Mouse (Mus musculus) hindbrain, embryonic 11.5 days (tissue): ENCODE measurements around the gene Zmym1. TPM values are rescaled to one million over a fixed set of nuclear protein-coding genes. Genes with fewer than 3 reads are reported as not detected.

Experiments used
- ATAC-seq: fragments of 200-750 bp; cut with Nextera tagmentation; 2 replicates; pipeline ENCODE4 v1.8.0; 2017; ENCODE audit warnings: mild to moderate bottlenecking, moderate TSS enrichment, moderate library complexity; ENCODE audit not compliant: low FRiP score
- DNase-seq: peaks from one replicate; pipeline ENCODE4 v3.0.0-alpha.2; 2015; ENCODE audit warnings: low spot score
- H3K27ac ChIP-seq: fragments of 300-500 bp; sonication (generic); 2 replicates; pipeline ENCODE4 v1.5.1; 2014; ENCODE audit warnings: mild to moderate bottlenecking, low read depth, low read length
- H3K27me3 ChIP-seq: fragments of 300-500 bp; sonication (generic); 2 replicates; pipeline ENCODE4 v1.6.1; 2014; ENCODE audit warnings: mild to moderate bottlenecking, low read length, moderate library complexity, mixed read lengths; ENCODE audit not compliant: control insufficient read depth, insufficient read depth
- H3K36me3 ChIP-seq: fragments of 300-500 bp; sonication (generic); 2 replicates; pipeline ENCODE4 v1.6.1; 2014; ENCODE audit warnings: mild to moderate bottlenecking, low read length, moderate library complexity, mixed read lengths; ENCODE audit not compliant: control insufficient read depth, insufficient read depth
- H3K4me1 ChIP-seq: fragments of 300-500 bp; sonication (generic); replicated peaks from 2 replicates; pipeline ENCODE4 v1.6.1; 2014; ENCODE audit warnings: low read length, mixed read lengths; ENCODE audit not compliant: control insufficient read depth, insufficient read depth
- H3K4me2 ChIP-seq: fragments of 300-500 bp; sonication (generic); replicated peaks from 2 replicates; pipeline ENCODE4 v1.6.1; 2014; ENCODE audit warnings: mild to moderate bottlenecking, low read depth, low read length
- H3K4me3 ChIP-seq: fragments of 300-500 bp; sonication (generic); 2 replicates; pipeline ENCODE4 v1.5.1; 2014; ENCODE audit warnings: low read depth, low read length
- H3K9ac ChIP-seq: fragments of 300-500 bp; sonication (generic); 2 replicates; pipeline ENCODE4 v1.6.1; 2014; ENCODE audit warnings: low read depth, low read length
- H3K9me3 ChIP-seq: fragments of 300-500 bp; sonication (generic); 2 replicates; pipeline ENCODE4 v1.6.1; 2016; ENCODE audit warnings: low read length; ENCODE audit not compliant: control insufficient read depth
- WGBS: fragments of 180-500 bp; shearing (Covaris S2); extraction: QIAGEN DNeasy Blood & Tissue Kit; methylation state at CpG from one replicate; pipeline ENCODE4 v1.1.7; 2014; 5-methylcytosine and 5-hydroxymethylcytosine counted together
- polyA plus RNA-seq: library from polyadenylated mRNA; unstranded; fragments of >200 nt; fragmentation: Nextera tagmentation; extraction: Ambion mirVana; gene quantifications from 2 replicates; pipeline ENCODE4 v1.2.1, GENCODE M21; 2014

The Zmym1 gene
- polyA plus RNA-seq, 1 experiment from 2014 or later: 25.2 TPM

DNA sequence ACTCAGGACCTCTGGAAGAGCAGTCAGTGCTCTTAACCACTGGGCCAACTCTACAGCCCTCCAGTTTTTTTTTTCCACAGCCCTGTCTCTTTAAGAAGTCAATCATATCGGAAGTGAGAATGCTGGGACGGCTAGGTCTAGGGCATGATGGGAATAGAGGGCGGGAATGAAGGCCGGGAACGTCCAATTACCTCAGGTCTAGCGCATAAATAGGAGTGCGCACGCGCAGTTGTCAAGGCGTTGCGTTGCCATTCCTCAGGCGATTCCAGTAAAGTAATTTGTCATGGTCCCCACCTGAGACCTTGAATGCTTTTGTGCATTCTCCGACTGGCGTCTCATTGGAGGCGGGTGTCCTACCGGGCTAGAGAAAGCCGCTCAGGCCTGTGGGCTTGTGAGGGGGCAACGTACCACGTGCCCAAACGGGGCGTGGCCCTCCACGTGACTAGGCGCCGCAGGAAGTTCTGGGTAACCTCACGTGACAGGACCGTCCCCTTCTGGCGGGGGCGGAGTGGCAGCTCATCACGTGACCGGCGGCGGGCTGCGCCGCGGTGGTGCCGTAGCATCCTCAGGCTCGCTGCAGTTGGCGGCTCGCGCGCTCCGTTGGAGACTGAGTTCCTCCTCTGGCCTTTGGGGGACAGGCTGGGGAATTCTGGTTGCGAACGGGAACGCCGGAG lies 16.1 kb upstream of the Zmym1 start, which contains the start of gene Zmym6:
Gene Zmym6, plus strand, starts transcription at position 509 of the 674 bp plus-strand sequence.
- under 1% methylated on average over 46 of the region's 46 CpGs for WGBS

DNA sequence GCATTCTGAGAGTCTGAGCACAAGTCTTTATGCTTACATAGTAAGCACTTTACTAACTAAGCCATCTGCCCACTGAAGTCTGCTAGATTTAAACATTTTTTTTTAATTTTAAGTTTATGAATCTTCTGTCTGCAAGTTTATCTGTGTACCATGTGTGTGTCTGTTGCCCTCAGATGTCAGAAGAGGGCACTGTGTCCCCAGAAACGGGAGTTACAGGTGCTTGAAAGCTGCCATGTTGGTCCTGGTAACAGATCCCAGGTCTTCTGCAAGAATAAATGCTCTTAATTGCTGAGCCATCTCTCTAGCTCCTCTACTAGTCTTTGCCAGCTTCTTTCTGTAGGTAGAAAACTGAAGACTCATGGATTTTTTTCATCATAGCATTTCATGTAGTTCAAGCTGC lies 14.0 kb upstream of the Zmym1 start:
- ATAC-seq (no peak), DNase-seq (no peak)
- WGBS: 76% methylated on average over 1 of the region's 1 CpGs

More for the DNA sequence above, 16.1 kb upstream of the Zmym1 start, which contains the start of gene Zmym6:
- H3K4me3 ChIP-seq: peak within 1 kb of the TSS; percentile 51
- H3K9ac ChIP-seq: peak within 1 kb of the TSS; percentile 51
- no peaks in the 10 kb centered on the region for H3K9me3 ChIP-seq
- H3K27me3 ChIP-seq: no peaks in the 10 kb centered on the region
- peak within 1 kb of the TSS; percentile 50 for H3K4me2 ChIP-seq
- H3K36me3 ChIP-seq: no peaks in the 10 kb centered on the region
- peak within 1 kb of the TSS; percentile 88 for H3K27ac ChIP-seq
- DNase-seq (peak; percentile 98), ATAC-seq (peak; percentile 96)
- no peaks in the 10 kb centered on the region for H3K4me1 ChIP-seq

DNA sequence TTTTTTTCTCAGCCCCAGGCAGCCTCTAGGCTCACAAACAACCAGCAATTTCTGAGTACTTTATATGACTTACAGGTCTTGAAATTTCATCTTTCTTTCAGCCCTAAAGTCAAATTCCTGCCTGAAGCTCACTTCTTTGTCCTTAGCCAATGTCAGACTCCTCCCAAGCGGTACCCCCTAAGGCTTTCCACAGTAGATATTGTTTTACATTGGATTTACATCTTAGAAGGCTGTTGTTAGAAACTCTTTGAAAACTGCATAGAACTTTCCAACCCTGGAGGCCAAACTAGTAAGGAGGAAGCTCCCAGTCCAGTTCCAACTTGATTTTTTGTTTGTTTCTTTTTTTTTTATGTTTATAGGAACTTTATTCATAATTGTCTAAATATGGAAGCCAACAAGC lies 3.1 kb upstream of the Zmym1 start:
- no peak overlapping the region for H3K4me3 ChIP-seq
- no peaks in the 10 kb centered on the region for H3K9me3 ChIP-seq
- no peak for ATAC-seq
- 32% methylated on average over 1 of the region's 1 CpGs for WGBS
- H3K27me3 ChIP-seq: no peaks in the 10 kb centered on the region
- no peak for DNase-seq
- H3K4me2 ChIP-seq: no peak overlapping the region
- no peaks in the 10 kb centered on the region for H3K36me3 ChIP-seq
- H3K4me1 ChIP-seq: no peaks in the 10 kb centered on the region
- no peak overlapping the region for H3K9ac ChIP-seq
- no peak overlapping the region for H3K27ac ChIP-seq

More for the DNA sequence above, 14.0 kb upstream of the Zmym1 start:
- Histone ChIP-seq H3K27me3 (no peaks in the 10 kb centered on the region), H3K9ac (no peak overlapping the region), H3K9me3 (no peaks in the 10 kb centered on the region), H3K4me2 (no peak overlapping the region), H3K4me3 (no peak overlapping the region), H3K4me1 (no peaks in the 10 kb centered on the region), H3K36me3 (no peaks in the 10 kb centered on the region), H3K27ac (no peak overlapping the region)

DNA sequence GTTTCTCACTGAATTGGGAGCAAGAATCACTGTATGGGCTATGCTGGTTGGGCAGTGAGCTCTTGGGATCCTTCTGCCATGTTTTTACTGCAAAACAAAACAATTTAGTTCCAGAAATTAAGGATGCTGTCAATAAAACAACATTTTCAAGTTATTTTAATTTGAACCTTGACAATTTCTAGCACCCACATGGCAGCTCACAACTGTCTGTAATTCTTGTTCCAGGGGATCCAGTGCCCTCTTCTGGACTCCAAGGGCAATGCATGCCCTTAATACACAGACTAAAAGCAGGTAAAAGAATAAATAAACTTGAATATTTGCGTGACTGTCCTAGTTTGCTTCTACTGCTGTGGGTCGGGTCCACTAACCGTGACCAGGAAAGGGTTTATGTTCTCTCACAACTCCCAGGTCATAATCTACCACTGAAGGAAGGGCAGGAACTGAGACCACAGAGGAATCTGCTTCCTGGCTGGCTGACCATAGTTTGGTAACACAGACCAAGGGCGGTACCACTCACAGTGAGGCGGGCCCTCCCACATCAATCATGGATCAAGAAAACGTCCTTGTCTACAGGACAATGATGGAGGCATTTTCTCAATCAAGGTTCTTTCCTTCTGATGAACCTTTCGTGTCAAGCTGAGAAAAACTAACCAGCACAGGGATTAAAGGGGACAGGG lies 6.3 kb downstream of the Zmym1 start:
- ATAC-seq (no peak), DNase-seq (no peak)
- Histone ChIP-seq H3K27me3 (no peaks in the 10 kb centered on the region), H3K9me3 (no peaks in the 10 kb centered on the region), H3K4me1 (no peaks in the 10 kb centered on the region), H3K36me3 (no peaks in the 10 kb centered on the region), H3K4me2 (no peak overlapping the region), H3K9ac (no peak overlapping the region), H3K4me3 (no peak overlapping the region), H3K27ac (no peak overlapping the region)
- 80% methylated on average over 7 of the region's 7 CpGs for WGBS

DNA sequence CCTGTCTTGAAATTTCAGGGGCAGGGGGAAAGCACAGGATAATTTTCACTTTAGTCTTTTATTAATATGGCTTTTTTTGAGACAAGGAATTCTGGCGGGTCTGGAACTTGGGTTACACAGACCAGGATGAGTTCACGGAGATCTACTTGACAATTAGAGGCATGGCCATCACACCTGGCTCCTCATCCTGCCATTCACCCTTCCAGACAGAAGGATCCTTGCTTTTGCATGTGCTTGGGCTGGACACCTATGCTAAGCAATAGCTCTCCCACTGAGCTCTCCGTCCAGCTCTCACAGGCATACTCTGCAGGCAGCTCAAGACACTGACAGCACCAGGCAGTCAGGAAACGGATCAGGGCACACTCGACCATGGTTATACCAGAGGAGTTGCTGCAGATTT lies 7.9 kb downstream of the Zmym1 start:
- DNase-seq (no peak), ATAC-seq (no peak)
- 95% methylated on average over 5 of the region's 5 CpGs for WGBS
- Histone ChIP-seq H3K36me3 (no peaks in the 10 kb centered on the region), H3K4me3 (no peak overlapping the region), H3K4me1 (no peaks in the 10 kb centered on the region), H3K9ac (no peak overlapping the region), H3K9me3 (no peaks in the 10 kb centered on the region), H3K27ac (no peak overlapping the region), H3K27me3 (no peaks in the 10 kb centered on the region), H3K4me2 (no peak overlapping the region)

DNA sequence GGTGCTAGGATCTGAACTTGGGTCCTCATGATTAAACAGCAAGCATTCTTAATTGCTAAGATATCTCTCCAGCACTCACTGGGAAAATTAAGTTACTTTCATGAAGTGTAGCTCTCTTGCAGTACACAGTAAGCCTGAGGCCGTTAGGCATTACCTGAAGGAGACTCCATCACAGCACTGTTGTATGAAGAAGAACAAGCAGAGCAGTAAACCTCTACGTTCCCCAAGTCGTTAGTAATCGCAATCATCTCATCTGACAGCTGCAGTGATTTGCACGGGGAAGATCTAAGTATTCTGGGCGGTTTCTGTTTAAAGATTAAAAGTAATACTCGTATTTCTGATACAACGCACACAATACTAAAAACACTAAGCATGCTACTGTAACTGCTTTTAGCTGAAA lies 9.8 kb downstream of the Zmym1 start:
- no peaks in the 10 kb centered on the region for H3K4me1 ChIP-seq
- DNase-seq: no peak
- no peaks in the 10 kb centered on the region for H3K27me3 ChIP-seq
- no peaks in the 10 kb centered on the region for H3K9me3 ChIP-seq
- H3K36me3 ChIP-seq: no peaks in the 10 kb centered on the region; the same call in 1 of the 2 replicates
- H3K27ac ChIP-seq: no peak overlapping the region
- no peak overlapping the region for H3K4me2 ChIP-seq
- no peak overlapping the region for H3K9ac ChIP-seq
- WGBS: 92% methylated on average over 8 of the region's 8 CpGs
- no peak overlapping the region for H3K4me3 ChIP-seq
- no peak for ATAC-seq

DNA sequence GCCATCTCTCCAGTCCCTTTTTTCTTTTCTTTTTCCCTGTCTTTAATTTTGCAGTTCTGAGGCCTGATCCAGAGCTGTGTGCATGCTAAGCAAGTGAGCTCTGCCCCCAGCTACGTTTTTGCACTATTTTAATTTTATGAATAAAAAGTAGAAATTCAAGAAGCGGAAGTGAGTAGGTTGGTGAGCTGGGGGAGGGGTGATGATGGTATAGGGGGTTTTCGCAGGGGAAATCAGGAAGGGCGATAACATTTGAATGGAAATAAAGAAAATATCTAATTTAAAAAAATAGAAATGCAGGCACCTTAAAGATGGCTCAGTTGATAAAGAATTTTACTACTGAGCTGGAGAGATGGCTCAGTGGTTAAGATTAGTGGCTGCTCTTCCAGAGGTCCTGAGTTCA lies 17.4 kb downstream of the Zmym1 start:
- H3K36me3 ChIP-seq: peaks cover 8% of the 10 kb centered on the region; the same call in 1 of the 2 replicates
- DNase-seq: no peak

DNA sequence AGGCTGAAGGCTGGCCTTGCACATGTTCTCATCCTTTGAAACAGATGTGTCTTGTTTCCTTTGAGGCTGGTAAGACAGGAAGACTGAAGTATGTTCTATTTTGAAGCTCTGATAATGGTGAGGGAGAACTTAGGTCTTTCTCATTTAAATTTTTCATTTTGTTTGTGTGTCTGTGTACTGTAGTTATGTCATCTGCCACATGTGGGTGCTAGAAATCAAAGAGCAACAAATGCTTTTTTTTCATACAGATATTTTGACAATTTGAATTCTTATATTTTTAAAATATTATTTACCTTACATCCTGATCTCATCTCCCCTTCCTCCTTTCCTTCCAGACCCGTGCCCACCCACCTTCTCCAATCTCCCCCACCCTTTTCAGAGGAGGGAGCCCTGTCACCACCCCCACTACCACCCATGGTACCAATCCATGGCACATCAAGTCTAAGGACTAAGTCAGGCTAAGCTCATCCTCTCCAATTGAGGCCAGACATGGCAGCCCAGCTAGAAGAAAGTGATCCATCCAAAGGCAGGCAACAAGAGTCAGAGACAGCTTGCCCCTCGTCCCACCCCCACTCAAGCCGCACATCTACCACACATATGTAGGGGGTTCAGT lies 21.0 kb downstream of the Zmym1 start:
- ATAC-seq (no peak), DNase-seq (no peak)
- WGBS: 87% methylated on average over 3 of the region's 3 CpGs
- no peaks in the 10 kb centered on the region for H3K27me3 ChIP-seq
- no peaks in the 10 kb centered on the region for H3K4me1 ChIP-seq
- no peak overlapping the region for H3K4me3 ChIP-seq
- H3K9ac ChIP-seq: no peak overlapping the region
- no peak overlapping the region for H3K27ac ChIP-seq
- no peak overlapping the region for H3K4me2 ChIP-seq
- H3K9me3 ChIP-seq: no peaks in the 10 kb centered on the region
- peaks cover 16% of the 10 kb centered on the region for H3K36me3 ChIP-seq

More for the DNA sequence above, 17.4 kb downstream of the Zmym1 start:
- no peak overlapping the region for H3K27ac ChIP-seq
- H3K27me3 ChIP-seq: no peaks in the 10 kb centered on the region
- H3K9ac ChIP-seq: no peak overlapping the region
- 84% methylated on average over 4 of the region's 4 CpGs for WGBS
- H3K9me3 ChIP-seq: no peaks in the 10 kb centered on the region
- H3K4me2 ChIP-seq: no peak overlapping the region
- H3K4me3 ChIP-seq: no peak overlapping the region
- H3K4me1 ChIP-seq: no peaks in the 10 kb centered on the region
- ATAC-seq: no peak
